Mouse (Mus musculus): ENCODE data around the gene Ralgps1.

DNA sequence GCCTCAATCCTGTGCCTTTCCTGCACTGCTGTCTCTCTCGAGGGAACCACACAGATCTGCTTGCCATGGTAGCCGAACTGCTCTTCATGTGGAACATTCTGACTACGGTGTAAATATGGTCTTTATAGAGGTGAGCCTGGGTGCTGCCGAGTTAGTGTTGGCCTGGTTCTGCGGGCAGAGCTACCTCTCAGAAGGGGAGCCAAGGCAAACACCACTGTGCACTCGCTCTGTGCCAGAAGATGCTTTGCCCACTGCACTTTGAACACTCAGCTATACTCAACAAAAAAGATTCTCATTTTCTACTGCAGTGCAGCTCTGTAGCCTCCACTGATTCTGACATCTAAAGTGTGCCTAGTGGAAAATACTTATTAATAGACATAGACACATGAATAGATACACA, 133.7 kb downstream of the Ralgps1 start:
- TF ChIP-seq CTCF (IDR thresholded peaks at IDR 0.05; ENCODE audit: insufficient read depth, low read depth, low read length) (no peak), POLR2A (IDR thresholded peaks at IDR 0.05; ENCODE audit: insufficient read depth, low read depth, low read length) (no peak)
